Mouse (Mus musculus): Measurements from ENCODE around the gene Gm11563. TPM values are rescaled to one million over a fixed set of nuclear protein-coding genes. Genes with fewer than 3 reads are reported as not detected.

Gene Gm11563
- polyA plus RNA-seq (2015; fragmentation: Nextera tagmentation; extraction: Ambion mirVana) = not detected in 2 replicates

DNA sequence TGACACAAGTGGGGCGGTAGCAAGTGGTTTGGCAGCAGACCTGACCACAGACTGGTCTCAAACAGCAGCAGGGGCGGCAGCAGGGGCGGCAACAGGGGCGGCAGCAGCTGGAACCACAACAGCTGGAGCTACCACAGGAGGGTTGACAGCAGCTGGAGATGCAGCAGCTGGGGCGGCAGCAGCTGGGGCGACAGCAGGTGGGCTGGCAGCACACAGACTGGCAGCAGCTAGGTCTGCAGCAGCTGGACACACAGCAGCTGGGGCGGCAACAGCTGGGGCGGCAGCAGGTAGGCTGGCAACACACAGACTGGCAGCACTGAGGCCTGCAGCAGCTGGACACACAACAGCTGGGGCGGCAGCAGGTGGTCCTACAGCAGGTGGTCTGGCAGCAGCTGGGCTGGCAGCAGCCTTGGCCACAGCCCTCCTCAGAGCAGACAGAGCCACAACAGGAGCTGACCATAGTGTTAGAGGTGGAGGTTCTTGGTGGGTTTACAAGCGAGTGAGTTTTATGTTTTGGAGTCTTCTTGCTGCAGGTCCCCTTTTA, at the start of gene Gm11563:
Gene Gm11563, minus strand, starts transcription at position 494 of the 544 bp plus-strand sequence.

DNA sequence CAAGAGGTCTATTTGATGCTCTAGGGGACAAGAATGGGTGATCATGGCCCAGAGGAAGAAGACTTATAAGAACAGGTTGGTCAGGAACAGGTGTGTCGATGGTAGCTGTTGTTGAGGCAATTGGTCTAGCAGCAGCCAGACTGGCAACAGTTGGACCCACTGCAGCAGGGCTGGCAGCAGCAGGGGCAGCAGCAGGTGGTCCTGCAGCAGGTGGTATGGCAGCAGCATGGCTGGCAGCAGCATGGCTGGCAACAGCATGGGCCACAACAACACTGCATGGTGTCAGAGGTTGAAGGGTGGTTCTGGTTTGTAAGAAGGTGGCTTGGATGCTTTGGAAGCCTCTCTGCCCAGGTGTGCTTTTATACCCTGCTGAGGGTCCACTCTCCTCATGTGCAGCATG, 31.7 kb upstream of the Gm11563 start, which contains the start of gene Gm14190:
Gene Gm14190, minus strand, starts transcription at position 278 of the 400 bp plus-strand sequence.

DNA sequence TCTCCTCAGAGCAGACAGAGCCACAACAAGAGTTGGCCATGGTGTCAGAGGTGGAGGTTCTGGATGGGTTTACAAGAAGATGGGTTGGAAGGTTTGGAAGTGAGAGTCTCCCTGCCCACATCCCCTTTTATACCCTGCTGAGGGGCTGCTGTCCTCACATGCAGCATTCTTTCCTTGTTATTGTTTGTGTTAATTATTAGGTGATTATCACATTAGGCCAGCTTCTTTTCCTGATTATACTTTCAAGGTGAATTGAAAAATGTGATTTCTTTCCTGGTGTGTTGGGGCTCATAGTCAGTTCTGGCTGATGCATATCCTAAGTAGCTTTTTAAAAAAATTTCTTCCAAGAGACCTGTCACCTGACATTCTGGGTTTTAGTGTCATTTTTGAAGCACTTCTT, 7.1 kb upstream of the Gm11563 start, which contains the start of gene Krtap4-6:
Gene Krtap4-6, minus strand, starts transcription at position 101 of the 400 bp plus-strand sequence.

DNA sequence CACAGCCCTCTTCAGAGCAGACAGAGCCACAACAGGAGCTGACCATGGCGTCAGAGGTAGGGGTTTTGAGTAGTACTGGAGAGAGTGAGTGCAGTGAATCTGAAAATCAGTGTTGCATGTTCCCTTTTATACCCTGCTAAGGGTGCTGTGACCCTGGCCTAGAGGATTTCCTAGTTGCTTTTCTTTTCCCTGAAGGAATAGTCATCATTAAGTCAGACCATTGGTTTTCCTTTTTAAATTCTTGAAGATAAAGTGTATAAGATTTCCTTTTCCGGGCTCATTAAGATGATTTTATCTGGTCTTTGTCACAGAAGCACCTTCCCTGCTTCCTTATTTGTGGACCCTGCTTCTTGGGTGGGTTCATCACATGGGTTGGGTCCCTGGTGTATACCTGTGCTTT, 8.6 kb downstream of the Gm11563 start, which contains the start of gene Gm11555:
Gene Gm11555, minus strand, starts transcription at position 101 of the 400 bp plus-strand sequence.

DNA sequence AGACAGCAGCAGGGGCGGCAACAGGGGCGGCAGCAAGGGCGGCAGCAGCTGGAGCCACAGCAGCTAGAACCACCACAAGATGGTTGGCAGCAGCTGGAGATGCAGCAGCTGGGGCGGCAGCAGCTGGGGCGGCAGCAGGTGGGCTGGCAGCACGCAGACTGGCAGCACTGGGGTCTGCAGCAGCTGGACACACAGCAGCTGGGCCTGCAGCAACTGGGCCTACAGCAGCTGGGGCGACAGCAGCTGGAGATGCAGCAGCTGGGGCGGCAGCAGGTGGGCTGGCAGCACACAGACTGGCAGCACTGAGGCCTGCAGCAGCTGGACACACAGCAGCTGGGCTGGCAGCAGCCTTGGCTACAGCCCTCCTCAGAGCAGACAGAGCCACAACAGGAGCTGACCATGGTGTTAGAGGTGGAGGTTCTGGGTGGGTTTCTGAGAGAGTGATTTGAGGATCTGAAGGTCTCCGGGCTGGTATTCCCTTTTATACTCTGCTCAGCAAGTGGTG, 15.1 kb downstream of the Gm11563 start, which contains the start of gene Krtap4-7:
Gene Krtap4-7, minus strand, starts transcription at position 455 of the 505 bp plus-strand sequence.

DNA sequence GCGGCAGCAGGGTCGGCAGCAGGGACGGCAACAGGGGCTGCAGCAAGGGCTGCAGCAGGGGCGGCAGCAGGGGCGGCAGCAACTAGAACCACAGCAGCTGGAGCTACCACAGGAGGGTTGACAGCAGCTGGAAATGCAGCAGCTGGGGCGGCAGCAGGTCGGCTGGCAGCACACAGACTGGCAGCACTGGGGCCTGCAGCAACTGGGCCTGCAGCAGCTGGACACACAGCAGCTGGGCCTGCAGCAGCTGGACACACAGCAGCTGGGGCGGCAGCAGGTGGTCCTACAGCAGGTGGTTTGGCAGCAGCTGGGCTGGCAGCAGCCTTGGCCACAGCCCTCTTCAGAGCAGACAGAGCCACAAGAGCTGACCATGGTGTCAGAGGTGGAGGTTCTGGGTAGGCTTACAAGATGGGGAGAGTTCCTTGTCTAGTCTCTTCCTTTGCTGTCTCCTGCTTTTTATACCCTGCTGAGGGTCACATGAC, 24.1 kb downstream of the Gm11563 start, which contains the start of gene Krtap4-2:
Gene Krtap4-2, minus strand, starts transcription at position 432 of the 482 bp plus-strand sequence.

DNA sequence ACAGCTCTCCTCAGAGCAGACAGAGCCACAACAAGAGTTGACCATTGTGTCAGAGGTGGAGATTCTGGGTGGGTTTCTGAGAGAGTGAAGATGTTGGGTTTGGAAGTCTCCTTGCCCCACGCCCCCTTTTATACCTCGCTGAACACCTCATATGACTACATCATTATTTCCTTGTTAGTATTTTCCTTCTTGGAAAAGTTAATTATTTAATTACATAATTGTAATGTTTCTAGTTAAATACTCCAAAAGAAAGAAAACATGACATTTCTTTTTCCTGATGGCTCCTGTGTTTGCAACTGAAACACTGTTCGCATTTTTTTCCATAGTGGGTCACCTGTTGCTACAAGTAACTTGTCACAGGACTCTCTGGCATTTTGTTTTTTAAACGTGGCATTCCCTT, 30.6 kb downstream of the Gm11563 start, which contains the start of gene Krtap4-1:
Gene Krtap4-1, minus strand, starts transcription at position 101 of the 400 bp plus-strand sequence.

DNA sequence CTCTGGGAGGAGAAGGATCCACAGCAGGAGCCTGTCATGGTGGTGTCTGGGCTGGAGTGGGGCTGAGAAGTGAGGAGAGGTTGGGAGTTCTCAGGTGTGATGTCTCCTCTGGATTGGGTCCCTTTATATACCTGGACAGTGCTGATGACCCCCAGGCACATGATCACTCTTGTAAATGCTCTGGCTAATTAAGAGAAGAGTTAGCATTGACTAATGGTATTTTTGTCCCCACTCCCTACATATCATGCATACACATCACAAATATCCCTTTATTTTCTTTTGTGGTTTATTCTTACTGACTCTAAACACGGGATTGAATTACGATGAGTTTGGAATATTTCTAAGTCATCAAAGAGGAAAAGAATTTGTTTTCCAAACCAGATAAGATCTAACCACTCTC, 38.4 kb downstream of the Gm11563 start, which contains the start of gene Gm11562:
Gene Gm11562, minus strand, starts transcription at position 101 of the 400 bp plus-strand sequence.

DNA sequence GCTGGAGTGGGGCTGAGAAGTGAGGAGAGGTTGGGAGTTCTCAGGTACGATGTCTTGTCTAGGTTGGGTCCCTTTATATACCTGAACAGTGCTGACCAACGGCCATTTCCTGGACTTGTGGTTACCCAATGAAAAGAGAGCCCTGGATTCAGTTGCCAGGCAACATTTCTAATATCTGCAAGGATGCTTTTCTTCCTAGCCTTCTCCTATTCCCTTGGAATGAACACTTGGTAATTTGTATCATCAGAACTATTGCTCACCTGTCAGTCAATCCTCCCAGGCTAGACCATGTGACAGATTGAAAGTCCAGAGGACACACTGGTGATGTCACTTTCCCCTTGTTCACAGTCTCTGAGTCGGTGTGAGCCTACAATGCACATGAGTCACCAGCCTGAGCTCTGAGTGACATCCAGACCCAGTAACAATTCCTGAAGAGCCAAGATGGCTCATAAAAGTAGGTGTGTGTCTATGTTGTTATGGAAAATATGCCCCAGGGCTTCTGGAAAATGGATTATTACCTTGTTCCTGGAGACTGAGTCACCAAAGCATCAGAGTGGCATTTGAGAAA, 43.9 kb downstream of the Gm11563 start, which contains the start of gene Krtap2-4:
Gene Krtap2-4, minus strand, starts transcription at position 51 of the 568 bp plus-strand sequence.

DNA sequence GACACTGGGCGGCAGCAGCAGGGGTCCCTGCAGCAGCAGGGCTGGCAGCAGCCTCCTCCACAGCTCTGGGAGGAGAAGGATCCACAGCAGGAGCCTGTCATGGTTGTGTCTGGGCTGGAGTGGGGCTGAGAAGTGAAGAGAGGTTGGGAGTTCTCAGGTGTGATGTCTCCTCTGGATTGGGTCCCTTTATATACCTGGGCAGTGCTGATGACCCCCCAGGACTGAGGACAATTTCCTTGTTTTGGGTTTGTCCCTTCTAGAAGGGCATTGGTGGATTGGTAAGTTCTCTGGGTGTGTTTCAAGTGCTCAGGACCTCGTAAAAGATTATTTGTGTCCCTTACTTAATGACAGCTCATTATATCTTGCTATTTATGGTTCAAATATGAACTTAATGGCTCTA, 48.7 kb downstream of the Gm11563 start, which contains the start of gene Gm11937:
Gene Gm11937, minus strand, starts transcription at position 101 of the 400 bp plus-strand sequence.

Other genes starting within 250 kb of the Gm11563 start
- gene Krt12, start 236.7 kb downstream of the Gm11563 start, polyA plus RNA-seq (2015; fragmentation: Nextera tagmentation; extraction: Ambion mirVana) = not detected in 2 replicates
- 0.06 and 0.22 TPM in 2 replicates for gene Krt20, start 220.8 kb downstream of the Gm11563 start, polyA plus RNA-seq (2015; fragmentation: Nextera tagmentation; extraction: Ambion mirVana)
- gene Krt23, start 165.8 kb downstream of the Gm11563 start, polyA plus RNA-seq (2015; fragmentation: Nextera tagmentation; extraction: Ambion mirVana) = 0.10 TPM in 1 of 2 replicates, not detected in the other
- gene Krt39, start 137.6 kb downstream of the Gm11563 start, polyA plus RNA-seq (2015; fragmentation: Nextera tagmentation; extraction: Ambion mirVana) = not detected in 2 replicates
- not detected in 2 replicates for gene Krt40, start 115.8 kb downstream of the Gm11563 start, polyA plus RNA-seq (2015; fragmentation: Nextera tagmentation; extraction: Ambion mirVana)
- gene Krtap3-3, start 108.1 kb downstream of the Gm11563 start, polyA plus RNA-seq (2015; fragmentation: Nextera tagmentation; extraction: Ambion mirVana) = not detected in 2 replicates
- not detected in 2 replicates for gene Krtap3-2, start 102.1 kb downstream of the Gm11563 start, polyA plus RNA-seq (2015; fragmentation: Nextera tagmentation; extraction: Ambion mirVana)
- gene Gm11939, start 99.5 kb downstream of the Gm11563 start, polyA plus RNA-seq (2015; fragmentation: Nextera tagmentation; extraction: Ambion mirVana) = not detected in 2 replicates
- not detected in 2 replicates for gene Krtap3-1, start 92.3 kb downstream of the Gm11563 start, polyA plus RNA-seq (2015; fragmentation: Nextera tagmentation; extraction: Ambion mirVana)
- not detected in 2 replicates for gene Krtap1-5, start 77.9 kb downstream of the Gm11563 start, polyA plus RNA-seq (2015; fragmentation: Nextera tagmentation; extraction: Ambion mirVana)
- not detected in 2 replicates for gene Krtap1-4, start 75.3 kb downstream of the Gm11563 start, polyA plus RNA-seq (2015; fragmentation: Nextera tagmentation; extraction: Ambion mirVana)
- not detected in 2 replicates for gene Krtap1-3, start 67.6 kb downstream of the Gm11563 start, polyA plus RNA-seq (2015; fragmentation: Nextera tagmentation; extraction: Ambion mirVana)
- gene Krtap9-3, start 60.9 kb downstream of the Gm11563 start, polyA plus RNA-seq (2015; fragmentation: Nextera tagmentation; extraction: Ambion mirVana) = not detected in 2 replicates
- not detected in 2 replicates for gene Gm11938, start 55.7 kb downstream of the Gm11563 start, polyA plus RNA-seq (2015; fragmentation: Nextera tagmentation; extraction: Ambion mirVana)
- not detected in 2 replicates for gene Gm11937, start 48.8 kb downstream of the Gm11563 start, polyA plus RNA-seq (2015; fragmentation: Nextera tagmentation; extraction: Ambion mirVana)
- not detected in 2 replicates for gene Krtap2-4, start 44.1 kb downstream of the Gm11563 start, polyA plus RNA-seq (2015; fragmentation: Nextera tagmentation; extraction: Ambion mirVana)
- gene Gm11562, start 38.5 kb downstream of the Gm11563 start, polyA plus RNA-seq (2015; fragmentation: Nextera tagmentation; extraction: Ambion mirVana) = not detected in 2 replicates
- gene Krtap4-1, start 30.7 kb downstream of the Gm11563 start, polyA plus RNA-seq (2015; fragmentation: Nextera tagmentation; extraction: Ambion mirVana) = not detected in 2 replicates
- not detected in 2 replicates for gene Krtap4-2, start 23.9 kb downstream of the Gm11563 start, polyA plus RNA-seq (2015; fragmentation: Nextera tagmentation; extraction: Ambion mirVana)
- gene Krtap4-7, start 14.9 kb downstream of the Gm11563 start, polyA plus RNA-seq (2015; fragmentation: Nextera tagmentation; extraction: Ambion mirVana) = not detected in 2 replicates
- not detected in 2 replicates for gene Gm11555, start 8.7 kb downstream of the Gm11563 start, polyA plus RNA-seq (2015; fragmentation: Nextera tagmentation; extraction: Ambion mirVana)
- gene Krtap4-6, start 7.0 kb upstream of the Gm11563 start, polyA plus RNA-seq (2015; fragmentation: Nextera tagmentation; extraction: Ambion mirVana) = not detected in 2 replicates
- not detected in 2 replicates for gene Gm14190, start 31.8 kb upstream of the Gm11563 start, polyA plus RNA-seq (2015; fragmentation: Nextera tagmentation; extraction: Ambion mirVana)
- not detected in 2 replicates for gene Gm14180, start 75.3 kb upstream of the Gm11563 start, polyA plus RNA-seq (2015; fragmentation: Nextera tagmentation; extraction: Ambion mirVana)
- not detected in 2 replicates for gene Gm11595, start 114.0 kb upstream of the Gm11563 start, polyA plus RNA-seq (2015; fragmentation: Nextera tagmentation; extraction: Ambion mirVana)
- not detected in 2 replicates for gene Krtap4-8, start 121.7 kb upstream of the Gm11563 start, polyA plus RNA-seq (2015; fragmentation: Nextera tagmentation; extraction: Ambion mirVana)
- gene Krtap4-9, start 126.2 kb upstream of the Gm11563 start, polyA plus RNA-seq (2015; fragmentation: Nextera tagmentation; extraction: Ambion mirVana) = not detected in 2 replicates
- not detected in 2 replicates for gene Gm11596, start 134.5 kb upstream of the Gm11563 start, polyA plus RNA-seq (2015; fragmentation: Nextera tagmentation; extraction: Ambion mirVana)
- gene Gm11569, start 140.0 kb upstream of the Gm11563 start, polyA plus RNA-seq (2015; fragmentation: Nextera tagmentation; extraction: Ambion mirVana) = not detected in 2 replicates
- not detected in 2 replicates for gene Gm11554, start 145.5 kb upstream of the Gm11563 start, polyA plus RNA-seq (2015; fragmentation: Nextera tagmentation; extraction: Ambion mirVana)
- gene Krtap4-13, start 150.9 kb upstream of the Gm11563 start, polyA plus RNA-seq (2015; fragmentation: Nextera tagmentation; extraction: Ambion mirVana) = not detected in 2 replicates
- not detected in 2 replicates for gene Gm11564, start 156.7 kb upstream of the Gm11563 start, polyA plus RNA-seq (2015; fragmentation: Nextera tagmentation; extraction: Ambion mirVana)
- not detected in 2 replicates for gene 2300003K06Rik, start 179.1 kb upstream of the Gm11563 start, polyA plus RNA-seq (2015; fragmentation: Nextera tagmentation; extraction: Ambion mirVana)
- not detected in 2 replicates for gene Krtap4-16, start 192.6 kb upstream of the Gm11563 start, polyA plus RNA-seq (2015; fragmentation: Nextera tagmentation; extraction: Ambion mirVana)
- not detected in 2 replicates for gene Gm11568, start 199.0 kb upstream of the Gm11563 start, polyA plus RNA-seq (2015; fragmentation: Nextera tagmentation; extraction: Ambion mirVana)
- not detected in 2 replicates for gene Gm11559, start 205.5 kb upstream of the Gm11563 start, polyA plus RNA-seq (2015; fragmentation: Nextera tagmentation; extraction: Ambion mirVana)
- not detected in 2 replicates for gene Krtap9-1, start 214.4 kb upstream of the Gm11563 start, polyA plus RNA-seq (2015; fragmentation: Nextera tagmentation; extraction: Ambion mirVana)
- not detected in 2 replicates for gene Gm11567, start 220.2 kb upstream of the Gm11563 start, polyA plus RNA-seq (2015; fragmentation: Nextera tagmentation; extraction: Ambion mirVana)
- gene Krtap31-1, start 249.0 kb upstream of the Gm11563 start, polyA plus RNA-seq (2015; fragmentation: Nextera tagmentation; extraction: Ambion mirVana) = not detected in 2 replicates